19 mouse cellular contexts compared by ENCODE assay signal in genomic region chr9:41575826-41576225, GRCm38 (mm10).
A peak's percentile ranks its signal among the peaks of the same experiment; 100 is the strongest.
DNase-seq lines count a peak whose midpoint lies in the region; ATAC-seq lines count a peak whose summit lies in the region.
"Had no signal": no experiment of that assay in that cellular context is flagged by ENCODE, and none has a peak within 500 bp of the region (broad histone marks: within the 10 kb centered on the region; RNA-seq: fewer than 3 reads in every experiment).

No protein-coding gene starts in this region.

- peaks cover 29% of the 10 kb centered on the region for H3K4me1 ChIP-seq in embryonic facial prominence, embryonic 10.5 days
- peaks cover 33% of the 10 kb centered on the region for H3K4me1 ChIP-seq in forebrain, embryonic 15.5 days
- H3K4me1 ChIP-seq in midbrain, embryonic 10.5 days, result peaks cover 45% of the 10 kb centered on the region

- 31% methylated on average over 5 of the region's 5 CpGs for WGBS in embryonic facial prominence, embryonic 10.5 days
- 16% methylated on average over 5 of the region's 5 CpGs for WGBS in forebrain, embryonic 15.5 days
- 18% methylated on average over 5 of the region's 5 CpGs for WGBS in midbrain, embryonic 10.5 days

- H3K27ac ChIP-seq in embryonic facial prominence, embryonic 10.5 days (replicated peaks), result peak overlapping the region; percentile 51; the same call in 1 of the 2 replicates
- H3K27ac ChIP-seq in forebrain, embryonic 15.5 days (replicated peaks), result peak overlapping the region; percentile 68
- H3K27ac ChIP-seq in midbrain, embryonic 10.5 days (replicated peaks), result peak overlapping the region; percentile 66
- H3K27ac ChIP-seq: stomach, postnatal 0 days had no signal

- no peak overlapping the region for H3K4me3 ChIP-seq in embryonic facial prominence, embryonic 10.5 days
- no peak overlapping the region for H3K4me3 ChIP-seq in forebrain, embryonic 15.5 days
- 0 out of 2 replicates have a peak overlapping the region, but pooled peaks have one; percentile 29 for H3K4me3 ChIP-seq in midbrain, embryonic 10.5 days

- DNase-seq in ZHBTc4 (ENCODE audit: low read depth, low spot score), result peak; percentile 65
- no peak for DNase-seq in embryonic facial prominence, embryonic 10.5 days (ENCODE audit: low spot score)
- DNase-seq in midbrain, embryonic 10.5 days (ENCODE audit: low spot score), result peak; percentile 35
- no peak for DNase-seq in spleen, postnatal 36 days (ENCODE audit: low spot score in 2 of 2)
- no peak for DNase-seq in thymus, postnatal 0 days (ENCODE audit: low spot score)
- DNase-seq in gastrocnemius, adult 8-10 months (ENCODE audit: low spot score in 2 of 2), result no peak
- DNase-seq: adrenal gland, adult 2 months; cerebellum, postnatal 25 days; heart, postnatal 14 days; kidney, adult 11 months; kidney, postnatal 25 days; layer of hippocampus, postnatal 36 days; liver; lung, postnatal 10 days; retina, postnatal 1 day; spleen, adult 18-20 months had no signal

- no peaks in the 10 kb centered on the region for H3K9me3 ChIP-seq in embryonic facial prominence, embryonic 10.5 days
- no peaks in the 10 kb centered on the region for H3K9me3 ChIP-seq in forebrain, embryonic 15.5 days
- H3K9me3 ChIP-seq in midbrain, embryonic 10.5 days (replicated peaks), result no peaks in the 10 kb centered on the region

- no peak overlapping the region for H3K9ac ChIP-seq in forebrain, embryonic 15.5 days (replicated peaks)

- ATAC-seq in forebrain, embryonic 15.5 days (replicated peaks), result no peak
- no peak for ATAC-seq in frontal cortex, adult (ENCODE audit: low TSS enrichment)

- no peak overlapping the region; the same call in 1 of the 2 replicates for H3K4me2 ChIP-seq in forebrain, embryonic 15.5 days (replicated peaks)

- H3K36me3 ChIP-seq in embryonic facial prominence, embryonic 10.5 days (replicated peaks), result no peaks in the 10 kb centered on the region
- no peaks in the 10 kb centered on the region for H3K36me3 ChIP-seq in forebrain, embryonic 15.5 days
- no peaks in the 10 kb centered on the region; the same call in 1 of the 2 replicates for H3K36me3 ChIP-seq in midbrain, embryonic 10.5 days

- H3K27me3 ChIP-seq in embryonic facial prominence, embryonic 10.5 days (replicated peaks; ENCODE audit: low read depth, poor library complexity, severe bottlenecking), result no peaks in the 10 kb centered on the region
- no peaks in the 10 kb centered on the region for H3K27me3 ChIP-seq in forebrain, embryonic 15.5 days
- no peaks in the 10 kb centered on the region for H3K27me3 ChIP-seq in midbrain, embryonic 10.5 days (ENCODE audit: low read depth, poor library complexity, severe bottlenecking)

Comparison
In these comparisons a context has a peak if more than half of its experiments do, and no peak if none do; other contexts are left out.
1. DNase-seq: peak in ZHBTc4 (single experiment) and midbrain, embryonic 10.5 days (single experiment); none in embryonic facial prominence, embryonic 10.5 days (single experiment), spleen, postnatal 36 days (0 of 2), thymus, postnatal 0 days (single experiment) and gastrocnemius, adult 8-10 months (0 of 2).
2. Peak in every context shown above with its lines, with median percentiles within 50 percentile points of each other: H3K27ac ChIP-seq.